Mouse (Mus musculus) heart, postnatal 10 days (tissue): ENCODE measurements around the gene Prickle3. TPM values are rescaled to one million over a fixed set of nuclear protein-coding genes. Genes with fewer than 3 reads are reported as not detected.

ENCODE experiments used
- total RNA-seq, 2 experiments: library from RNA; stranded (reverse); gene quantifications; 2 replicates each; pipeline ENCODE4 v1.2.3; 2021

Gene Prickle3
- total RNA-seq, 2 experiments from 2014 or later = 19.4 to 21.7 TPM

Other genes starting within 250 kb of the Prickle3 start
- gene Foxp3, start 83.6 kb upstream of the Prickle3 start, total RNA-seq = under 1 TPM; 0.25 to 0.45 TPM
- gene Ppp1r3f, start 83.0 kb upstream of the Prickle3 start, total RNA-seq = 1 to 10 TPM; 1.9 to 2.1 TPM
- gene Ccdc22, start 51.7 kb upstream of the Prickle3 start, total RNA-seq = 10 to 100 TPM; 11.4 to 12.4 TPM
- not detected for gene Cacna1f, start 50.2 kb upstream of the Prickle3 start, total RNA-seq
- gene Syp, start 18.8 kb upstream of the Prickle3 start, total RNA-seq = 1 to 10 TPM in 1 of 2 experiments, under 1 TPM in 1; 0.57 to 1.9 TPM
- gene Plp2, start 14.1 kb downstream of the Prickle3 start, total RNA-seq = 10 to 100 TPM; 84.8 to 88.4 TPM
- gene Magix, start 24.0 kb downstream of the Prickle3 start, total RNA-seq = 10 to 100 TPM; 10.8 to 13.9 TPM
- 10 to 100 TPM; 24.8 to 26.8 TPM for gene Gpkow, start 39.9 kb downstream of the Prickle3 start, total RNA-seq
- gene Wdr45, start 57.1 kb downstream of the Prickle3 start, total RNA-seq = 10 to 100 TPM; 31.0 to 33.4 TPM
- not detected for gene Gm45208, start 65.0 kb downstream of the Prickle3 start, total RNA-seq
- gene Praf2, start 71.2 kb downstream of the Prickle3 start, total RNA-seq = 10 to 100 TPM in 1 of 2 experiments, 1 to 10 TPM in 1; 9.4 to 10.6 TPM
- gene Ccdc120, start 93.6 kb downstream of the Prickle3 start, total RNA-seq = 1 to 10 TPM; 1.4 to 1.7 TPM
- 10 to 100 TPM; 17.4 to 19.0 TPM for gene Tfe3, start 105.3 kb downstream of the Prickle3 start, total RNA-seq
- 10 to 100 TPM; 27.7 to 30.2 TPM for gene Gripap1, start 132.5 kb downstream of the Prickle3 start, total RNA-seq
- under 1 TPM; 0.79 to 0.94 TPM for gene Kcnd1, start 165.0 kb downstream of the Prickle3 start, total RNA-seq
- gene Otud5, start 184.1 kb downstream of the Prickle3 start, total RNA-seq = 10 to 100 TPM; 34.0 to 38.8 TPM
- gene Pim2, start 221.0 kb downstream of the Prickle3 start, total RNA-seq = 1 to 10 TPM; 2.1 to 2.8 TPM
- 10 to 100 TPM; 15.5 to 15.8 TPM for gene Slc35a2, start 226.8 kb downstream of the Prickle3 start, total RNA-seq
- gene Pqbp1, start 242.0 kb downstream of the Prickle3 start, total RNA-seq = 10 to 100 TPM; 33.3 to 33.7 TPM
- 10 to 100 TPM; 46.4 to 51.2 TPM for gene Timm17b, start 242.1 kb downstream of the Prickle3 start, total RNA-seq